Mouse (Mus musculus): Measurements from ENCODE around the gene Pgbd5.

DNA sequence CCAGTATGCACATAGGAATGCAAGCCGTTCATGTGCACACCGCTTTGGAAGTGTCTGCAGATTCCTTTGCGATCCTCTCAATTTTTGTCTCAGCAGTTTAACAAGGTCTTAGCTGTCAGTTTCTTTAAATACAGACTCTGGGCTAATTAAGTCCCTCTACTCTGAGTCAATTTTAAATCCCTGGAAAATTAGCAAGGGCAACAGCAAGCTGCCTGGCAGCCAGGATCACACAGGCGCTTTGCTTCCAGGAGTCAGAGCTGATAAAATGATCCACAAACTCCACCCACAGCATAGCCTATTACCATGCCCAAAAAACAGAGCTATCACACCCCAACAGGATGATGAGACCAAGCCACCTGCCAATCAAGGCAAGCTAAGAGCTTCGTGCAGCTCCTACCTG is 65.7 kb downstream of the Pgbd5 start:
- no peak for TF ChIP-seq POLR2A (IDR thresholded peaks at IDR 0.05; ENCODE audit: control insufficient read depth, extremely low read depth, insufficient read depth, low read length, poor library complexity)
- no peak for TF ChIP-seq CTCF (IDR thresholded peaks at IDR 0.05; ENCODE audit: borderline replicate concordance, control insufficient read depth, extremely low read depth, insufficient read depth, low read length, poor library complexity)

All from thymus, adult 2 months (tissue).